Mouse (Mus musculus) gastrocnemius, postnatal 36 days (tissue): Measurements from ENCODE around the gene Efna4. TPM values are rescaled to one million over a fixed set of nuclear protein-coding genes. Genes with fewer than 3 reads are reported as not detected.
A peak's percentile ranks its signal among the peaks of the same experiment; 100 is the strongest.

Source experiments
- DNase-seq, 2 experiments: peaks; one replicate each; pipeline ENCODE4 v3.0.0; 2022
- intact Hi-C: fragments of 180-260 bp; cut with DNase I; formaldehyde crosslinking; loops from one replicate; pipeline ENCODE4 v1.15.1; 2025
- total RNA-seq, 2 experiments: library from RNA; stranded (reverse); gene quantifications; 2 replicates each; pipeline ENCODE4 v1.2.3; 2021

Efna4 gene
- total RNA-seq, 2 experiments from 2014 or later: 0.15 TPM; not detected in 1

GRCm38 (mm10) chr3:89336529-89336928, 1.3 kb downstream of the Efna4 start:
- intact Hi-C loops: no loop called here
- no peak for DNase-seq

GRCm38 (mm10) chr3:89333053-89333452, 4.8 kb downstream of the Efna4 start:
- intact Hi-C loops: no loop called here
- DNase-seq: no peak

GRCm38 (mm10) chr3:89332476-89332875, 5.4 kb downstream of the Efna4 start:
- DNase-seq: no peak
- intact Hi-C loops: no loop called here

GRCm38 (mm10) chr3:89332013-89332412, 5.8 kb downstream of the Efna4 start:
- no peak for DNase-seq
- intact Hi-C loops: no loop called here

GRCm38 (mm10) chr3:89331561-89331960, 6.3 kb downstream of the Efna4 start:
- intact Hi-C loops: no loop called here
- no peak for DNase-seq

GRCm38 (mm10) chr3:89330948-89331347, 6.9 kb downstream of the Efna4 start:
- DNase-seq: no peak
- intact Hi-C loops: no loop called here

GRCm38 (mm10) chr3:89330346-89330745, 7.5 kb downstream of the Efna4 start:
- intact Hi-C loops: no loop called here
- DNase-seq: no peak

- no peak for DNase-seq
- intact Hi-C loops: no loop called here
Measured at GRCm38 (mm10) chr3:89328623-89329022, 9.2 kb downstream of the Efna4 start.

GRCm38 (mm10) chr3:89327371-89327870, 10.4 kb downstream of the Efna4 start:
- no peak for DNase-seq
- intact Hi-C loops: no loop called here

- intact Hi-C loops: no loop called here
- DNase-seq: no peak
Measured at GRCm38 (mm10) chr3:89325882-89326281, 11.9 kb downstream of the Efna4 start.

- DNase-seq: peak in 1 of 2 experiments; percentile 48
- intact Hi-C loops: loop anchor here (5.0 kb wide), 1 partner anchor 145 kb away; no protein-coding TSS in a partner anchor
Measured at GRCm38 (mm10) chr3:89322514-89323165, 15.2 kb downstream of the Efna4 start, which contains the start of gene Efna3. Gene Efna3 (minus strand): TSS chr3:89322965.

- intact Hi-C loops: loop anchor here (5.0 kb wide), 1 partner anchor 145 kb away; no protein-coding TSS in a partner anchor
- no peak for DNase-seq
Measured at GRCm38 (mm10) chr3:89322131-89322500, 15.7 kb downstream of the Efna4 start.

- intact Hi-C loops: loop anchor here (5.0 kb wide), 1 partner anchor 146 kb away; no protein-coding TSS in a partner anchor
Measured at GRCm38 (mm10) chr3:89321183-89322130, 16.4 kb downstream of the Efna4 start.

GRCm38 (mm10) chr3:89320581-89321182, 17.1 kb downstream of the Efna4 start:
- intact Hi-C loops: loop anchor here (5.0 kb wide), 1 partner anchor 147 kb away; no protein-coding TSS in a partner anchor
- DNase-seq: no peak

More at GRCm38 (mm10) chr3:89321183-89322130, 16.4 kb downstream of the Efna4 start:
- DNase-seq: no peak

- intact Hi-C loops: loop anchor here (5.0 kb wide), 2 partner anchors 148 to 168 kb away; no protein-coding TSS in a partner anchor
Measured at GRCm38 (mm10) chr3:89319591-89320350, 18.1 kb downstream of the Efna4 start.

GRCm38 (mm10) chr3:89318971-89319590, 18.7 kb downstream of the Efna4 start:
- intact Hi-C loops: loop anchor here (5.0 kb wide), 1 partner anchor 168 kb away; no protein-coding TSS in a partner anchor
- DNase-seq: no peak

More at GRCm38 (mm10) chr3:89319591-89320350, 18.1 kb downstream of the Efna4 start:
- DNase-seq: no peak

GRCm38 (mm10) chr3:89318316-89318715, 19.5 kb downstream of the Efna4 start:
- intact Hi-C loops: loop anchor here (5.0 kb wide), 1 partner anchor 169 kb away; no protein-coding TSS in a partner anchor
- no peak for DNase-seq

- intact Hi-C loops: loop anchor here (2.0 to 5.0 kb wide), 2 partner anchors 38 to 170 kb away; no protein-coding TSS in a partner anchor
- DNase-seq: no peak
Measured at GRCm38 (mm10) chr3:89317246-89317645, 20.6 kb downstream of the Efna4 start.

GRCm38 (mm10) chr3:89316833-89317232, 21.0 kb downstream of the Efna4 start:
- intact Hi-C loops: loop anchor here (2.0 to 5.0 kb wide), 2 partner anchors 38 to 170 kb away; no protein-coding TSS in a partner anchor
- peak; percentile 79 to 80 for DNase-seq
